Mouse (Mus musculus) liver, embryonic 12.5 days (tissue): Measurements from ENCODE around the gene Pmvk. TPM values are rescaled to one million over a fixed set of nuclear protein-coding genes. Genes with fewer than 3 reads are reported as not detected.

ENCODE experiments used
- ATAC-seq: fragments of 200-750 bp; cut with Nextera tagmentation; 2 replicates; pipeline ENCODE4 v1.8.0; 2017; ENCODE audit warnings: moderate number of reproducible peaks, mild to moderate bottlenecking, moderate library complexity
- H3K27ac ChIP-seq: fragments of 300-500 bp; sonication (generic); 2 replicates; pipeline ENCODE4 v1.5.1; 2016; ENCODE audit warnings: mild to moderate bottlenecking
- H3K27me3 ChIP-seq: fragments of 300-500 bp; sonication (generic); replicated peaks from 2 replicates; pipeline ENCODE4 v1.6.1; 2016; ENCODE audit warnings: mild to moderate bottlenecking, moderate library complexity
- H3K36me3 ChIP-seq: fragments of 300-500 bp; sonication (generic); 2 replicates; pipeline ENCODE4 v1.6.1; 2016; ENCODE audit warnings: mild to moderate bottlenecking, moderate library complexity
- H3K4me1 ChIP-seq: fragments of 300-500 bp; sonication (generic); 2 replicates; pipeline ENCODE4 v1.6.1; 2016
- H3K4me2 ChIP-seq: fragments of 300-500 bp; sonication (generic); 2 replicates; pipeline ENCODE4 v1.6.1; 2016; ENCODE audit warnings: mild to moderate bottlenecking, moderate library complexity
- H3K4me3 ChIP-seq: fragments of 300-500 bp; sonication (generic); 2 replicates; pipeline ENCODE4 v1.5.1; 2016; ENCODE audit warnings: mild to moderate bottlenecking, moderate library complexity
- H3K9ac ChIP-seq: fragments of 300-500 bp; sonication (generic); 2 replicates; pipeline ENCODE4 v1.6.1; 2016; ENCODE audit warnings: mild to moderate bottlenecking, moderate library complexity
- H3K9me3 ChIP-seq: fragments of 300-500 bp; sonication (generic); replicated peaks from 2 replicates; pipeline ENCODE4 v1.6.1; 2016; ENCODE audit warnings: mild to moderate bottlenecking, moderate library complexity
- WGBS: fragments of 180-500 bp; shearing (Covaris S2); methylation state at CpG from one replicate; pipeline ENCODE4 v1.1.7; 2016; ENCODE audit not compliant: insufficient replicate concordance; 5-methylcytosine and 5-hydroxymethylcytosine counted together
- polyA plus RNA-seq: library from polyadenylated mRNA; unstranded; fragments of >200 nt; fragmentation: Nextera tagmentation; extraction: Ambion mirVana; gene quantifications from 2 replicates; pipeline ENCODE4 v1.2.1, GENCODE M21; 2016

Gene Pmvk
- polyA plus RNA-seq, 1 experiment from 2014 or later = 39.1 TPM

DNA sequence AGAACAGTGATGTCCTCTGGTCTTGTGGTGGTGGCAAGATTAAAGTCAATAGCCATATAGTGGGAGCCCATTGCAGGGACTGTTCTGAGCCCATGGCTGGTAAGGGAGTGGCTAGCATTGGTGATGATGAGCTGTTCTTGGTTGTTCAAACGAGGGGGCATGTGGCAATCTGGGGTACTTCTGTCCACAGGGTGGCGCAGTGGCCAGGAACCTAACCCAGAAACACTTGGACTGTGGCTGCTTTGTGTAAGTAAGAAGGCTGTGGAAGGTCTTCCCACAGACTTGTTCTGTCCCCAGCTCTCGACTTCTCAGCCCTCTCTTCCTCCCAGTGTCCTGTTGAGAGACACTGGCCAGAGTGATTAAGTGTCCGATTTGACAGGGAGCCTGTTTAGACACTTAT, 56.6 kb downstream of the Pmvk start:
- no peaks in the 10 kb centered on the region for H3K9me3 ChIP-seq
- 14% methylated on average over 4 of the region's 4 CpGs for WGBS
- H3K27me3 ChIP-seq = peaks cover 73% of the 10 kb centered on the region
- no peaks in the 10 kb centered on the region for H3K4me1 ChIP-seq
- H3K9ac ChIP-seq = no peak overlapping the region
- no peak overlapping the region for H3K27ac ChIP-seq
- no peak overlapping the region for H3K4me3 ChIP-seq
- H3K4me2 ChIP-seq = no peak overlapping the region
- no peak for ATAC-seq
- H3K36me3 ChIP-seq = no peaks in the 10 kb centered on the region

DNA sequence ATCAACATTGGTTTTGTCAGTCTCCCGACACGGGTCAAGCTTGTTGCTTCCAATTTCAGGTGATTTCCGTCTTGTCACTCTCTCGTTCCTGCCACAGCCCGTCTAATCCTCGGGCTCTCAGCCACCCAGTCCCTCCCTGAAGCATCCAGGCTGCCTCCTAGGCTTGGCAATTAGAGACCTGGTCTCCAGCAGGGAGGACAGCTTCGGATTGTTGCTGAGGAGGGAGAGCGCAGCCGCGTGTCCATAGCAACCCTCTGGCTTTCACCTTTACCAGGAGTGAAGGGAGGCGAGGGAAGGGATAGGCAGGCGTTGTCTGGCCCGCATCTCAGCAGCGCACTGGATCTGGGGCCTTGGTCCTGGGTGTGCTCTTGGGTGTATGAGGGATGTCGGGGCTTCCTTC, 57.1 kb downstream of the Pmvk start:
- Histone ChIP-seq H3K9ac (no peak overlapping the region), H3K9me3 (peaks cover 2% of the 10 kb centered on the region; the same call in 1 of the 2 replicates), H3K27ac (no peak overlapping the region), H3K36me3 (no peaks in the 10 kb centered on the region), H3K4me1 (no peaks in the 10 kb centered on the region), H3K4me2 (no peak overlapping the region), H3K4me3 (no peak overlapping the region), H3K27me3 (peaks cover 68% of the 10 kb centered on the region)
- no peak for ATAC-seq
- WGBS = 33% methylated on average over 15 of the region's 15 CpGs

DNA sequence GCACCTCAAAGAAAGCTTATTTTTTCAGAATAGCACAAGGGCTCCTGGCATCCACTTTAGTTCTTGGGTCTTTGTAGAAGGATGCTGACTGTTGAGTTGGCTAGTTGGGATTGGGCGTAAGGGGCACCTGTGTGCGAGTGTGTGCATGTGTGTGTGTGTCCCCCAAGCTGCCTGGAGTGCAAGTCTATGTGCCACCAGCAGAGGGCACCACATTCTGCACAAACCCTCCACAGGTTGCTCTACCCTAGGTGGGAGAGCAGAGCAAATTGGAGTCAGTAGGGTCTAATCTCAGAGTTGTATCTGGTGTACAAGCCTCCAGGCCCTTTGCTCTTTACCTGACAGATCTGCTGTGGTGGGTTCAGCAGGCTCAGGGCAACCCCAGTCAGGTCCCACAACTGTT, 57.9 kb downstream of the Pmvk start:
- Histone ChIP-seq H3K27ac (no peak overlapping the region), H3K4me2 (no peak overlapping the region), H3K36me3 (no peaks in the 10 kb centered on the region), H3K27me3 (peaks cover 60% of the 10 kb centered on the region), H3K9ac (no peak overlapping the region), H3K4me1 (no peaks in the 10 kb centered on the region), H3K9me3 (peaks cover 6% of the 10 kb centered on the region; the same call in 1 of the 2 replicates), H3K4me3 (no peak overlapping the region)
- 75% methylated on average over 2 of the region's 2 CpGs for WGBS
- no peak for ATAC-seq

DNA sequence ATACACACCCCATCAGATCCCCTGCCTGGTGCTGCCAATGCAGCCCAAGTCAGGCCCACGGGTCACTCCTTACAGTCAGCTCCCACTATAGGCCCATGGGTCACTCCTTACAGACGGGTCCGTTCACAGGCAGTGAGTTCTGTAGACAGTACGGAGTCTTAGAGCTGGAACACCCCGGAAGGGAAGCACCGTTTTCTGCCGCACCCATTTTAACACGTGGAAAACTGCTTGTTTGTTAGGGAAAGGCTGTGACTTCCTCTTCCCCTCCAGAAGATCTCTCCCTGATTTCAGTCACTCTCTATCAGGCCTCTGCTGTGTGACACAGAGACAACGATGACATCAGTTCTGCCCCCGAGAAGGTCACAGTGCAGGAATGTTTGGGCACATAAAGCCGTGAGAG, 61.1 kb downstream of the Pmvk start:
- peaks cover 9% of the 10 kb centered on the region for H3K4me1 ChIP-seq
- no peak overlapping the region for H3K4me2 ChIP-seq
- H3K27ac ChIP-seq = no peak overlapping the region
- H3K4me3 ChIP-seq = no peak overlapping the region
- H3K27me3 ChIP-seq = peaks cover 51% of the 10 kb centered on the region
- H3K9me3 ChIP-seq = peaks cover 6% of the 10 kb centered on the region; the same call in 1 of the 2 replicates
- no peak overlapping the region for H3K9ac ChIP-seq
- ATAC-seq = no peak
- 43% methylated on average over 11 of the region's 11 CpGs for WGBS
- H3K36me3 ChIP-seq = no peaks in the 10 kb centered on the region

DNA sequence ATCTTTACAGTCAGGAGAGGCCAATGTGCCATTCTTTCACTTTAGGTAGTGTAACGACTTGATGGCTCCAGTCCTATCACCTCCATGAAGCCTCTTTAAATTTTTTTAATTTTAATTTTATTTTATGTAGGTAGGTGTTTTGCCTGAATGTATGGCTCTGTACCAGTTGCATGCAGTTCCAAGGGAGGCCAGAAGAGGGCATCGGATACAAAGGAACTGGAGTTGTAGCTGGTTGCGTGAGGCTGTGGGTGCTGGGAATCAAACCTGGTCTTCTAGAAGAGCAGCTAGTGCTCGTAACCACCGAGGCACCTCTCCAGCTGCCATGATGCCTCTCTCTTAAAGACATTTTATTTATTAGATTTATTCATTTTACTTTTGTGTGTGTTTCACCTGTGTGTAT, 62.0 kb downstream of the Pmvk start:
- no peak overlapping the region for H3K4me3 ChIP-seq
- no peak for ATAC-seq
- 77% methylated on average over 5 of the region's 5 CpGs for WGBS
- peaks cover 6% of the 10 kb centered on the region; the same call in 1 of the 2 replicates for H3K9me3 ChIP-seq
- H3K4me2 ChIP-seq = no peak overlapping the region
- peaks cover 16% of the 10 kb centered on the region for H3K4me1 ChIP-seq
- no peaks in the 10 kb centered on the region for H3K36me3 ChIP-seq
- no peak overlapping the region for H3K9ac ChIP-seq
- H3K27me3 ChIP-seq = peaks cover 51% of the 10 kb centered on the region
- no peak overlapping the region for H3K27ac ChIP-seq

Other genes with a start within 250 kb of the Pmvk start
- 1.7 and 3.1 TPM in 2 replicates for gene Thbs3, start 239.4 kb upstream of the Pmvk start, polyA plus RNA-seq
- 160 and 167 TPM in 2 replicates for gene Mtx1, start 227.5 kb upstream of the Pmvk start, polyA plus RNA-seq
- gene Muc1, start 225.5 kb upstream of the Pmvk start, polyA plus RNA-seq = 0.13 TPM in 1 of 2 replicates, not detected in the other
- 170 and 187 TPM in 2 replicates for gene Krtcap2, start 208.6 kb upstream of the Pmvk start, polyA plus RNA-seq
- 0.31 and 0.38 TPM in 2 replicates for gene Trim46, start 208.2 kb upstream of the Pmvk start, polyA plus RNA-seq
- gene Dpm3, start 195.2 kb upstream of the Pmvk start, polyA plus RNA-seq = 72.3 and 73.6 TPM in 2 replicates
- gene Slc50a1, start 184.0 kb upstream of the Pmvk start, polyA plus RNA-seq = 19.3 and 21.6 TPM in 2 replicates
- 5.2 and 5.3 TPM in 2 replicates for gene Efna1, start 173.4 kb upstream of the Pmvk start, polyA plus RNA-seq
- gene Efna3, start 131.6 kb upstream of the Pmvk start, polyA plus RNA-seq = 0.65 and 1.0 TPM in 2 replicates
- 2.1 and 2.3 TPM in 2 replicates for gene Efna4, start 116.5 kb upstream of the Pmvk start, polyA plus RNA-seq
- gene Adam15, start 104.5 kb upstream of the Pmvk start, polyA plus RNA-seq = 14.1 and 14.5 TPM in 2 replicates
- 0.05 and 0.06 TPM in 2 replicates for gene Dcst2, start 92.6 kb upstream of the Pmvk start, polyA plus RNA-seq
- not detected in 2 replicates for gene Dcst1, start 89.3 kb upstream of the Pmvk start, polyA plus RNA-seq
- 1.2 and 1.6 TPM in 2 replicates for gene Zbtb7b, start 59.8 kb upstream of the Pmvk start, polyA plus RNA-seq
- not detected in 2 replicates for gene Lenep, start 51.7 kb upstream of the Pmvk start, polyA plus RNA-seq
- 21.6 and 22.9 TPM in 2 replicates for gene Flad1, start 42.7 kb upstream of the Pmvk start, polyA plus RNA-seq
- gene Cks1b, start 36.2 kb upstream of the Pmvk start, polyA plus RNA-seq = 310 and 316 TPM in 2 replicates
- 56.8 and 63.3 TPM in 2 replicates for gene Shc1, start 36.1 kb upstream of the Pmvk start, polyA plus RNA-seq
- 22.7 and 23.1 TPM in 2 replicates for gene Pygo2, start 24.3 kb upstream of the Pmvk start, polyA plus RNA-seq
- 8.3 and 9.2 TPM in 2 replicates for gene Pbxip1, start 17.8 kb upstream of the Pmvk start, polyA plus RNA-seq
- gene Kcnn3, start 65.6 kb downstream of the Pmvk start, polyA plus RNA-seq = 0.12 TPM in 1 of 2 replicates, not detected in the other